Mouse (Mus musculus) olfactory bulb, adult 2 months (tissue): ENCODE data around the gene Rapgef5.

Experiments used
- CTCF ChIP-seq: fragments of 200-500 bp; IDR thresholded peaks from 2 replicates; pipeline ENCODE4 v1.5.1; 2012; ENCODE audit warnings: low read depth, mild to moderate bottlenecking, low read length, moderate library complexity; ENCODE audit not compliant: insufficient read depth
- POLR2A ChIP-seq: fragments of 200-500 bp; IDR thresholded peaks from 2 replicates; pipeline ENCODE4 v1.6.1; 2012; ENCODE audit warnings: mild to moderate bottlenecking, low read depth, low read length, moderate library complexity; ENCODE audit not compliant: insufficient read depth

GRCm38 (mm10) chr12:117764839-117765238 lies 248.6 kb downstream of the Rapgef5 start:
- TF ChIP-seq POLR2A (no peak), CTCF (no peak)
